Mouse (Mus musculus) small intestine, adult 2 months (tissue): Measurements from ENCODE around the gene Hspa12a. TPM values are rescaled to one million over a fixed set of nuclear protein-coding genes. Genes with fewer than 3 reads are reported as not detected.

Experiments
- H3K27ac ChIP-seq: fragments of 200-500 bp; 2 replicates; pipeline ENCODE4 v1.5.1; 2012; ENCODE audit warnings: low read depth, low read length, control low read depth, inconsistent platforms; ENCODE audit not compliant: insufficient read depth
- H3K27me3 ChIP-seq: fragments of 200-500 bp; 2 replicates; pipeline ENCODE4 v1.6.1; 2012; ENCODE audit warnings: mild to moderate bottlenecking, moderate library complexity, low read length, inconsistent platforms; ENCODE audit not compliant: control insufficient read depth, insufficient read depth
- H3K36me3 ChIP-seq: fragments of 200-500 bp; 2 replicates; pipeline ENCODE4 v1.6.1; 2012; ENCODE audit warnings: mild to moderate bottlenecking, low read length, control low read depth, inconsistent platforms; ENCODE audit not compliant: control insufficient read depth, insufficient read depth
- H3K4me1 ChIP-seq: fragments of 200-500 bp; 2 replicates; pipeline ENCODE4 v1.6.1; 2012; ENCODE audit warnings: low read length, inconsistent platforms, mixed read lengths; ENCODE audit not compliant: control insufficient read depth, insufficient read depth, insufficient read length
- H3K4me3 ChIP-seq: fragments of 200-500 bp; 2 replicates; pipeline ENCODE4 v1.5.1; 2012; ENCODE audit warnings: low read depth, mild to moderate bottlenecking, control low read depth, inconsistent platforms, low read length, moderate library complexity
- CTCF ChIP-seq: fragments of 200-500 bp; IDR thresholded peaks from 2 replicates; pipeline ENCODE4 v1.5.1; 2012; ENCODE audit warnings: low read depth, mild to moderate bottlenecking, control low read depth, inconsistent platforms, low read length, moderate library complexity, mixed read lengths; ENCODE audit not compliant: insufficient replicate concordance, insufficient read length; ENCODE audit errors: extremely low read depth
- POLR2A ChIP-seq: fragments of 200-500 bp; IDR thresholded peaks from 2 replicates; pipeline ENCODE4 v1.6.1; 2012; ENCODE audit warnings: low read depth, mild to moderate bottlenecking, control low read depth, inconsistent platforms, low read length, moderate library complexity
- WGBS: fragments of 180-500 bp; shearing (Covaris S2); methylation state at CpG from one replicate; pipeline ENCODE4 v1.1.7; 2018; 5-methylcytosine and 5-hydroxymethylcytosine counted together
- polyA plus RNA-seq: library from polyadenylated mRNA; depleted of rRNA; stranded (reverse); fragments of >200 nt; gene quantifications from 2 replicates; pipeline ENCODE4 v1.2.3, GENCODE M21; 2012; rRNA removed

Gene Hspa12a
- polyA plus RNA-seq, 1 experiment = 16.7 TPM

DNA sequence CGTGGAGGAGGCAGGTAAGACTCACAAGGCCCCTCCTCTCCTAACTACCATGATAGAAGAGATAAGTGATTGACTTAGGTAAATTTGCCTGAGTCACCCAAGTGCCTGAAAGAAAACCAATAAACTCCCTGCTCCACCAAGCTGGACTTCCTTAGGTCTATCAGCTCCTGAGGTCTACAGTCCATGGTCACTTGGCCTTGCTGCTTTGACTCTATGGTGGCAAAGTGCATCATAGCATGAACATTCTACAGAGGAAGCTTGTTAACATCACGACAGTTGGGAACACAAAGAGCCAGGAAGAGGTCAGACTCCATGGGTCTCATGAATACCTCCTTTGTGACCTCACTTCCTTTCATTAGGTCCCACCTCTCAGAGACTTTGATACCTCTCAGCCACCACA lies 191.9 kb downstream of the Hspa12a start:
- Histone ChIP-seq H3K4me3 (no peak overlapping the region), H3K27ac (peak overlapping the region; percentile 57; the same call in 1 of the 2 replicates), H3K27me3 (no peaks in the 10 kb centered on the region), H3K36me3 (no peaks in the 10 kb centered on the region), H3K4me1 (peaks cover 19% of the 10 kb centered on the region; the same call in 1 of the 2 replicates)
- TF ChIP-seq POLR2A (no peak), CTCF (no peak)
- WGBS = 45% methylated on average over 2 of the region's 2 CpGs

- no peak for TF ChIP-seq CTCF
- no peaks in the 10 kb centered on the region for H3K27me3 ChIP-seq
- no peak overlapping the region for H3K27ac ChIP-seq
- no peaks in the 10 kb centered on the region for H3K36me3 ChIP-seq
- no peak overlapping the region for H3K4me3 ChIP-seq
- 83% methylated on average over 2 of the region's 2 CpGs for WGBS
- peaks cover 19% of the 10 kb centered on the region; the same call in 1 of the 2 replicates for H3K4me1 ChIP-seq
Measured at GRCm38 (mm10) chr19:58750822-58751221, 192.6 kb downstream of the Hspa12a start.

DNA sequence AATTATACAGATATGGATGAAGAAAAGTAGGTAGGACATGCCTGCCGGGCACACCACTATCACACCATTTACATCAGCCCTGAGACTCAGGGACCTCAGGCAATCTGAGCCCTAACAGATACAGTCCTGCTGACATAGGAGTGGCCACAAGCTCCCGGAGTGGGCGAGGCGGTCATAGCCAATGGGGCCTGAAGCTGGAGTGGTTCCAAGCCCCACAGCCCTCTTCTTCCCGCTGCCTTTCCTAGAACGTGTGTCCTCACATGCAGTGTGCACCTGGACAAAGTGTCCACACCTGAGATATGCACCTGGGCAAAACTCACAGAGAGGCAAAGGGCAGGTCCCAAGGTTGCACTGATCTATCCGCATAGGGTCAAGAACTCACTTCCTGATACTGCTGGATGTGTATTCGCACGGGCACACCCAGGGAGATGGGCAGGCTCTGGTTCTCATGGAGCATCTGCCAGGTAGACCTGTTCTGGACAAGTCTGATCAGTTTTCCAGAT lies 195.9 kb downstream of the Hspa12a start:
- Histone ChIP-seq H3K27me3 (no peaks in the 10 kb centered on the region), H3K4me3 (no peak overlapping the region), H3K4me1 (peaks cover 16% of the 10 kb centered on the region; the same call in 1 of the 2 replicates), H3K27ac (peak overlapping the region; percentile 25; the same call in 1 of the 2 replicates), H3K36me3 (no peaks in the 10 kb centered on the region)
- WGBS = 19% methylated on average over 9 of the region's 9 CpGs
- TF ChIP-seq POLR2A (no peak), CTCF (peak; percentile 3; the same call in 1 of the 2 replicates)

Other genes starting within 250 kb of the Hspa12a start
- 3.3 and 1,368 TPM in 2 replicates for gene Pnliprp1, start 214.8 kb downstream of the Hspa12a start, polyA plus RNA-seq
- gene Pnliprp2, start 183.9 kb downstream of the Hspa12a start, polyA plus RNA-seq = 81.3 and 223 TPM in 2 replicates
- gene 1700019N19Rik, start 149.2 kb downstream of the Hspa12a start, polyA plus RNA-seq = not detected in 2 replicates
- not detected in 2 replicates for gene Eno4, start 229 bp downstream of the Hspa12a start, polyA plus RNA-seq
- gene Shtn1, start 132.4 kb upstream of the Hspa12a start, polyA plus RNA-seq = 0.63 and 1.2 TPM in 2 replicates
- not detected in 2 replicates for gene Vax1, start 226.4 kb upstream of the Hspa12a start, polyA plus RNA-seq